Mouse (Mus musculus): ENCODE data around the gene Pip4k2c. TPM values are rescaled to one million over a fixed set of nuclear protein-coding genes. Genes with fewer than 3 reads are reported as not detected.
"Not testable (repeated sequence)": the region's sequence is repeated elsewhere in the genome, so short reads cannot be mapped to it uniquely, and the experiment has no call there.

Gene Pip4k2c
- polyA plus RNA-seq, 1 experiment from 2014 or later = 30.8 TPM

DNA sequence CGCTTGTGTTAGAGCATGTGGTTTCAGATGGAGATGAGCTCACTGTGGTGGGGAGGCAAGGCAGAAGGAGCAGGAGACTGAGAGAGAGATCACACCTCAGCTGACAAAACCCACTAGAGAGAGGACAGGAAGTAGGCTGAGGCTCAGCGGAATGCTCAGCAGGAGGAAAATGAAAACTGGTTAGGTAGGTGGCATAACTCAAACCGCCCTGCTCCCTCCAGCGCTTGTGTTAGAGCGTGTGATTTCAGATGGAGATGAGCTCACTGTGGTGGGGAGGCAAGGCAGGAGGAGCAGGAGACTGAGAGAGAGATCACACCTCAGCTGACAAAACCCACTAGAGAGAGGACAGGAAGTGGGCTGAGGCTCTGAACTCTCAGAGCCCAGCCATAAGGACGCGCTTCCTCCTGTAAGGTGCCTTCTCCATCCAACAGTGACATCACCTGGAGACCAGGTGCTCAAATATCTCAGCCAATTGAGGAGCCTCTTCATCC, 48.6 kb downstream of the Pip4k2c start:
- H3K4me3 ChIP-seq (ENCODE audit: low read length); H3K4me2 ChIP-seq (ENCODE audit: low read depth, low read length); ATAC-seq (ENCODE audit: low read depth); H3K27ac ChIP-seq (ENCODE audit: low read length); H3K9me3 ChIP-seq (ENCODE audit: control insufficient read depth, low read length); H3K36me3 ChIP-seq (ENCODE audit: control insufficient read depth, insufficient read depth, low read length); H3K9ac ChIP-seq (ENCODE audit: low read length): not testable (repeated sequence)
- H3K27me3 ChIP-seq (ENCODE audit: control insufficient read depth, insufficient read depth, low read depth, low read length) = peaks cover 37% of the 10 kb centered on the region
- WGBS = 36% methylated on average over 7 of the region's 7 CpGs
- peaks cover 17% of the 10 kb centered on the region for H3K4me1 ChIP-seq (replicated peaks; ENCODE audit: control insufficient read depth, insufficient read depth, low read length)

DNA sequence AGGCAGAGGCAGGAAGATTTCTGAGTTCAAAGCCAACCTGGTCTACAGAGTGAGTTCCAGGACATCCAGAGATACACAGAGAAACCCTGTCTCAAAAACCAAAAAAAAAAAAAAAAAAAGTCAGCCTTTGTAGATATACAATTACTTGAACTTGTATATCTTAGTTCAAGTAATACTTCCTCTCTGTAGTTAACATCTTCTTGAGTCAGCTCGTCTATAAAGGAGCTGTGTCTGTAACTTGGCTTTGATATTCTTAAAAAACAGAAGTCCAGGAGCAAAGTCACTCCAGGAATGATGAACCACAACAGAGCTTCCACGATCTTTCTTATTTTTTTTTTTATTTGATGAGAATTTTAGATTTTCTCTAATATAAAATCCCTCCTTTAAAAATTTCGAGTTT, 50.7 kb downstream of the Pip4k2c start:
- Histone ChIP-seq H3K4me2 (ENCODE audit: low read depth, low read length) (no peak overlapping the region), H3K9ac (ENCODE audit: low read length) (no peak overlapping the region), H3K4me3 (ENCODE audit: low read length) (no peak overlapping the region), H3K9me3 (ENCODE audit: control insufficient read depth, low read length) (no peaks in the 10 kb centered on the region), H3K27ac (ENCODE audit: low read length) (no peak overlapping the region), H3K4me1 (replicated peaks; ENCODE audit: control insufficient read depth, insufficient read depth, low read length) (peaks cover 8% of the 10 kb centered on the region), H3K27me3 (ENCODE audit: control insufficient read depth, insufficient read depth, low read depth, low read length) (peaks cover 16% of the 10 kb centered on the region), H3K36me3 (ENCODE audit: control insufficient read depth, insufficient read depth, low read length) (no peaks in the 10 kb centered on the region)
- WGBS = 50% methylated on average over 3 of the region's 3 CpGs
- no peak for ATAC-seq (ENCODE audit: low read depth)

DNA sequence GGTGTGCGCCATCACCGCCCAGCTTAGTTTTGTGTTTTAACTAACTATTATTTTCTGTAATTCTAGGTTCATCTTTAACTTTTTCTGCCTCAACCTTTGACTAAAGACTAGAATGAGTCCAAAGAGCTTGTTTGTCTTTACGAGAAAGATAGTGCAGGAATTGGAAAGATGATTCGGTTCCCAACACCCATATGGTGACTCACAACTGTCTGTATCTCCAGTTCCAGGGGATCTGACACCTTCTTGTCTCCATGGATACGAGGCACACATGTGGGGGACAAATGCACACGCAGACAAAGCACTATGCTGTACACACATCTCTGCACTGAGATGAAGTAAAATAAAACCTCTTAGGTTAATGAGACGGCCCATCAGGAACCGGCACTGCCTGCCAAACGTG, 51.3 kb downstream of the Pip4k2c start:
- Histone ChIP-seq H3K4me2 (ENCODE audit: low read depth, low read length) (no peak overlapping the region), H3K36me3 (ENCODE audit: control insufficient read depth, insufficient read depth, low read length) (no peaks in the 10 kb centered on the region), H3K9me3 (ENCODE audit: control insufficient read depth, low read length) (no peaks in the 10 kb centered on the region), H3K27me3 (ENCODE audit: control insufficient read depth, insufficient read depth, low read depth, low read length) (peaks cover 10% of the 10 kb centered on the region), H3K9ac (ENCODE audit: low read length) (no peak overlapping the region), H3K4me1 (replicated peaks; ENCODE audit: control insufficient read depth, insufficient read depth, low read length) (0 out of 2 replicates have a peak, but pooled peaks cover 2% of the 10 kb centered on the region), H3K4me3 (ENCODE audit: low read length) (no peak overlapping the region), H3K27ac (ENCODE audit: low read length) (no peak overlapping the region)
- no peak for ATAC-seq (ENCODE audit: low read depth)
- 76% methylated on average over 9 of the region's 9 CpGs for WGBS

DNA sequence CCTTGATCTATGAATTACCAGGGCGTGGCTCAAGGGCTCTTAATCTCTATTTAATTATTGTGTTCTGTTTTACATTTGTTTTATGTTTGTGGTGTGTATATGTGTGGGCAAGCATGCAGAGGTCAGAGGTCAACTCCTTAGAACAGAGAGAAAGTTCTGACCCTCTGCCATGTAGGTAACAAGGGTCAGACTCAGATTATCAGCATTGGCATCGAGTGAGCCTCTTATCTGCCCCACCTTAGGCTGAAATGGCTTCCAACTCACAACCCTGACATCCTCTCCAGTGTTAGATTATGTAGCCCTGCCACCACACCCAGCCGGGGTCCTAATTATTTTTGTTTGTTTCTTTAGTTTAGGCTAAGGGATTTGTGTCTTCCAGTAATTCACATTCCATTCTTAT, 52.9 kb downstream of the Pip4k2c start:
- Histone ChIP-seq H3K9me3 (ENCODE audit: control insufficient read depth, low read length) (no peaks in the 10 kb centered on the region), H3K36me3 (ENCODE audit: control insufficient read depth, insufficient read depth, low read length) (no peaks in the 10 kb centered on the region), H3K4me2 (ENCODE audit: low read depth, low read length) (no peak overlapping the region), H3K27me3 (ENCODE audit: control insufficient read depth, insufficient read depth, low read depth, low read length) (peaks cover 5% of the 10 kb centered on the region), H3K27ac (ENCODE audit: low read length) (no peak overlapping the region), H3K4me3 (ENCODE audit: low read length) (no peak overlapping the region), H3K4me1 (replicated peaks; ENCODE audit: control insufficient read depth, insufficient read depth, low read length) (no peaks in the 10 kb centered on the region), H3K9ac (ENCODE audit: low read length) (no peak overlapping the region)
- no peak for ATAC-seq (ENCODE audit: low read depth)
- WGBS = 57% methylated on average over 3 of the region's 3 CpGs

DNA sequence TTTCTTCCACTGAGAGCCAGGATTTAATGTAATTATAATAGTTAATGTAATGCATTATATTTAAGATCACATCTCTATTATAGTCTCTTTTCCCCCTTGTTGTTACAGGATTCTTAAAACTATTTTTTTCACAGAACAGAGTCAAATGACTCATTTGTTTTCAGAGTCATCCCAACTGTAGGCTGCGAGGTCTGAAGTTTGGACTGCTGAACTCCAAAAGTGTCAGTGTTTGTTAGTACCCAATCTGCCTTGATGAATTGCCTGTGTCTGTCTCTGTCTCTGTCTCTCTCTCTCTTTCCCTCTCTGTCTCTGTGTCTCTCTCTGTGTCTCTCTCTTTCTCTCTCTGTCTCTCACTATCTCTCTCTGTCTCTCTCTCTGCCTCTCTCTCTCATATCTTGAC, 54.9 kb downstream of the Pip4k2c start:
- no peak overlapping the region for H3K4me3 ChIP-seq (ENCODE audit: low read length)
- WGBS = 54% methylated on average over 1 of the region's 1 CpGs
- no peak overlapping the region for H3K4me2 ChIP-seq (ENCODE audit: low read depth, low read length)
- H3K9me3 ChIP-seq (ENCODE audit: control insufficient read depth, low read length) = no peaks in the 10 kb centered on the region; the same call in 1 of the 2 replicates
- H3K36me3 ChIP-seq (ENCODE audit: control insufficient read depth, insufficient read depth, low read length) = no peaks in the 10 kb centered on the region
- no peaks in the 10 kb centered on the region for H3K4me1 ChIP-seq (replicated peaks; ENCODE audit: control insufficient read depth, insufficient read depth, low read length)
- no peak overlapping the region for H3K27ac ChIP-seq (ENCODE audit: low read length)
- H3K27me3 ChIP-seq (ENCODE audit: control insufficient read depth, insufficient read depth, low read depth, low read length) = no peaks in the 10 kb centered on the region
- H3K9ac ChIP-seq (ENCODE audit: low read length) = no peak overlapping the region
- no peak for ATAC-seq (ENCODE audit: low read depth)

DNA sequence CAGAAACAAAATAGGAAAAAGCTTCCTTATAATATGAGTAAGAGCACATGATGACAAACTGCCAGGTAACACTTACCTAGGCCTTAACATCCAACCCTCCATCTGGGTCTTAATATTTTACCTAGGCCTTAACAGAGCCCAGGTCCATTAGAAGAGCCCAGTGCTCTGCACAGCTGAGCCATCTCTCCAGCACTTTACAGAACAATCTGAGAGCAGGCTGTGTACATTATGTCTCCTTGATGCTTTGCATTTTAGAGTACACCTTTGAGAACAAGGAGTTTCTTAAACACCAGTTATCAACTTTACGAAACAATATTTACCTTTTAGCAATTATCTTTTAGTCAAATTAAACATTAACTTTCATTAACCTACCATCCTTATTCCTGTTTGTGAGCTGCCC, 55.3 kb downstream of the Pip4k2c start:
- Histone ChIP-seq H3K9me3 (ENCODE audit: control insufficient read depth, low read length) (no peaks in the 10 kb centered on the region; the same call in 1 of the 2 replicates), H3K4me3 (ENCODE audit: low read length) (no peak overlapping the region), H3K4me2 (ENCODE audit: low read depth, low read length) (no peak overlapping the region), H3K27me3 (ENCODE audit: control insufficient read depth, insufficient read depth, low read depth, low read length) (no peaks in the 10 kb centered on the region), H3K9ac (ENCODE audit: low read length) (no peak overlapping the region), H3K27ac (ENCODE audit: low read length) (no peak overlapping the region), H3K4me1 (replicated peaks; ENCODE audit: control insufficient read depth, insufficient read depth, low read length) (no peaks in the 10 kb centered on the region), H3K36me3 (ENCODE audit: control insufficient read depth, insufficient read depth, low read length) (no peaks in the 10 kb centered on the region)
- WGBS = 37% methylated on average over 1 of the region's 1 CpGs
- no peak for ATAC-seq (ENCODE audit: low read depth)

DNA sequence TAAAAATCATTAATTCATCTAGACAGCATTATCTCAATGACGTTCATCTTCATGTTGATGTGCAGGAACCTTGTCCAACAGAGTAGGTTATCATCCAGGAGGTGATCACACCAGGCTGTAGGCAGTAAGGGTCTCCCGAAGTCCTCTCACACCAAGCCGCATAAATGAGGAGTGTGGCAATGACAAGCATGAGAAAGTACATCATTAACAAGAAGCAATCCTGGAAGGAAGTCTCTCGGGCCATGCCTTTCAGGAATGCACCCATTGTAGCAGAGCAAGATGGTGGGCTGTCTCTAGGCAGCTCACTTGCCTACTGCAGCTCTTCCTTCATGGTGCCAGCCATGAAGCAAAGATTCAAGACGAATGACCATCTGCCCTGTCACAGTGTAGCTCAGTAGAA, 56.7 kb downstream of the Pip4k2c start:
- no peak overlapping the region for H3K4me2 ChIP-seq (ENCODE audit: low read depth, low read length)
- H3K9ac ChIP-seq (ENCODE audit: low read length) = no peak overlapping the region
- no peak overlapping the region for H3K4me3 ChIP-seq (ENCODE audit: low read length)
- H3K27ac ChIP-seq (ENCODE audit: low read length) = no peak overlapping the region
- no peak for ATAC-seq (ENCODE audit: low read depth)
- H3K36me3 ChIP-seq (ENCODE audit: control insufficient read depth, insufficient read depth, low read length) = no peaks in the 10 kb centered on the region
- 85% methylated on average over 5 of the region's 5 CpGs for WGBS
- no peaks in the 10 kb centered on the region for H3K27me3 ChIP-seq (ENCODE audit: control insufficient read depth, insufficient read depth, low read depth, low read length)
- no peaks in the 10 kb centered on the region for H3K4me1 ChIP-seq (replicated peaks; ENCODE audit: control insufficient read depth, insufficient read depth, low read length)
- H3K9me3 ChIP-seq (ENCODE audit: control insufficient read depth, low read length) = no peaks in the 10 kb centered on the region; the same call in 1 of the 2 replicates

DNA sequence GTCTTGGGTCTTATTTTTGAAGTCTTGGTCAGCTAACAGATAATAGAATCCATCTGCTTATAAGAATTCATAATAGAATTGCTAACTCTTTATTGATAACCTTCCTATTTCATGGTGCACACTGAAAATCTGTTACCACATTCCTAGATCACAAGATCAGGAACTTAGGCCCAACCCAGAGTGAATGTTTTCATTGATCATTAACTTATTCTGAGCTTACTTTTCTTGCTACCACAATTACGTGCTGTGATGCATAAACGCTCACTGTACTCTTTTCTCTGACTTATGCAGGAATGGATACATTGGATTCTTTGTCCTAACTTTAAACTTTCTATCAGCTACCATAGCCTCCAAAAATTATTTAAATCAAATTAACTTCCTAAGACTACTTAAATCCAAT, 57.1 kb downstream of the Pip4k2c start:
- no peak overlapping the region for H3K9ac ChIP-seq (ENCODE audit: low read length)
- H3K4me2 ChIP-seq (ENCODE audit: low read depth, low read length) = no peak overlapping the region
- no peaks in the 10 kb centered on the region for H3K36me3 ChIP-seq (ENCODE audit: control insufficient read depth, insufficient read depth, low read length)
- H3K27me3 ChIP-seq (ENCODE audit: control insufficient read depth, insufficient read depth, low read depth, low read length) = no peaks in the 10 kb centered on the region
- ATAC-seq (ENCODE audit: low read depth) = no peak
- no peak overlapping the region for H3K27ac ChIP-seq (ENCODE audit: low read length)
- 83% methylated on average over 2 of the region's 2 CpGs for WGBS
- no peak overlapping the region for H3K4me3 ChIP-seq (ENCODE audit: low read length)
- H3K4me1 ChIP-seq (replicated peaks; ENCODE audit: control insufficient read depth, insufficient read depth, low read length) = no peaks in the 10 kb centered on the region
- no peaks in the 10 kb centered on the region; the same call in 1 of the 2 replicates for H3K9me3 ChIP-seq (ENCODE audit: control insufficient read depth, low read length)

DNA sequence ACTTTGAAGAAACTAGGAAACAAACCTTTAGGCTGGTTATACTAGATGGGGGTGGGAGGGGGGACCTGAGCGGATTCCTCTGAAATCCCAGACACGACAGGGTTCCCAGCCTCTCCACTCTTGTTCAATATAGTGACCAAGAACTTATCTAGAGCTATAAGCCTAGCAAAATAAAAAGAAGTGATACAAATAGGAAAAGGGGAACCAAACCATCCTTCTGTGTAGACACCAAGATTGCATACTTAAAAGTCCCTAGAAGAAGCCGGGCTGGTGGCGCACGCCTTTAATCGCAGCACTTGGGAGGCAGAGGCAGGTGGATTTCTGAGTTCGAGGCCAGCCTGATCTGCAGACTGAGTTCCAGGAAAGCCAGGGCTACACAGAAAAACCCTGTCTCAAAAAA, 58.1 kb downstream of the Pip4k2c start:
- ATAC-seq (ENCODE audit: low read depth) = no peak
- no peak overlapping the region for H3K4me3 ChIP-seq (ENCODE audit: low read length)
- H3K4me2 ChIP-seq (ENCODE audit: low read depth, low read length) = no peak overlapping the region
- H3K36me3 ChIP-seq (ENCODE audit: control insufficient read depth, insufficient read depth, low read length) = no peaks in the 10 kb centered on the region
- no peak overlapping the region for H3K27ac ChIP-seq (ENCODE audit: low read length)
- H3K9ac ChIP-seq (ENCODE audit: low read length) = no peak overlapping the region
- H3K4me1 ChIP-seq (replicated peaks; ENCODE audit: control insufficient read depth, insufficient read depth, low read length) = no peaks in the 10 kb centered on the region
- WGBS = 93% methylated on average over 7 of the region's 7 CpGs
- H3K9me3 ChIP-seq (ENCODE audit: control insufficient read depth, low read length) = no peaks in the 10 kb centered on the region; the same call in 1 of the 2 replicates
- H3K27me3 ChIP-seq (ENCODE audit: control insufficient read depth, insufficient read depth, low read depth, low read length) = no peaks in the 10 kb centered on the region

DNA sequence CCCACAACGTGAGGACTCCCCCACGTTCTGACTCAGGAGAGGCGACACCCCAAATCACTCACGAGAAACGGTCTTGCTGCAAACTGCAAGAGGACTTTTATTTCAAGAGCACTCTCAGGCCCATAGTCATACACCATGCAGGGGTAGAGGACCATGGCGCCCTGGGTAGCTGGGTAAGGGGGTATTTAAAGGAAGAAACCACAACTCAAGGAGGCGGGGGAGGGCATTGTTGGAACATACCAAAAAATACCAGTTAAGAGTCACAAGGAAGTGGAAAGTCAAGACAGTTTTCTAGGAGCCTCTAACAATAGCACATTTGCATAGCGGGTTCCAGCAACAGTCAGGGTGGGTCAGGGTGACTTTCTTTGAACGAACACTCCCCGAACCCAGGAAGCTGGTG, 58.8 kb downstream of the Pip4k2c start:
- 82% methylated on average over 10 of the region's 10 CpGs for WGBS

More for the DNA sequence above, 58.8 kb downstream of the Pip4k2c start:
- not testable (repeated sequence) for H3K9me3 ChIP-seq (ENCODE audit: control insufficient read depth, low read length); H3K27ac ChIP-seq (ENCODE audit: low read length); H3K4me3 ChIP-seq (ENCODE audit: low read length); H3K4me1 ChIP-seq (replicated peaks; ENCODE audit: control insufficient read depth, insufficient read depth, low read length); H3K4me2 ChIP-seq (ENCODE audit: low read depth, low read length); H3K27me3 ChIP-seq (ENCODE audit: control insufficient read depth, insufficient read depth, low read depth, low read length); H3K36me3 ChIP-seq (ENCODE audit: control insufficient read depth, insufficient read depth, low read length); H3K9ac ChIP-seq (ENCODE audit: low read length); ATAC-seq (ENCODE audit: low read depth)

All from lung, embryonic 16.5 days (tissue).